Mouse (Mus musculus) brain, embryonic 18.5 days (tissue): ENCODE measurements at regions not wholly inside any gene's neighbourhood (a gene's known extent, or its start where the extent isn't known, plus 50 kb on each side); places are given as distances from the start of the nearest gene placed in this dataset.

Experiments used
- DNase-seq: peaks from one replicate; pipeline ENCODE4 v3.0.0-alpha.2; 2012; ENCODE audit warnings: low read depth, low spot score

DNA sequence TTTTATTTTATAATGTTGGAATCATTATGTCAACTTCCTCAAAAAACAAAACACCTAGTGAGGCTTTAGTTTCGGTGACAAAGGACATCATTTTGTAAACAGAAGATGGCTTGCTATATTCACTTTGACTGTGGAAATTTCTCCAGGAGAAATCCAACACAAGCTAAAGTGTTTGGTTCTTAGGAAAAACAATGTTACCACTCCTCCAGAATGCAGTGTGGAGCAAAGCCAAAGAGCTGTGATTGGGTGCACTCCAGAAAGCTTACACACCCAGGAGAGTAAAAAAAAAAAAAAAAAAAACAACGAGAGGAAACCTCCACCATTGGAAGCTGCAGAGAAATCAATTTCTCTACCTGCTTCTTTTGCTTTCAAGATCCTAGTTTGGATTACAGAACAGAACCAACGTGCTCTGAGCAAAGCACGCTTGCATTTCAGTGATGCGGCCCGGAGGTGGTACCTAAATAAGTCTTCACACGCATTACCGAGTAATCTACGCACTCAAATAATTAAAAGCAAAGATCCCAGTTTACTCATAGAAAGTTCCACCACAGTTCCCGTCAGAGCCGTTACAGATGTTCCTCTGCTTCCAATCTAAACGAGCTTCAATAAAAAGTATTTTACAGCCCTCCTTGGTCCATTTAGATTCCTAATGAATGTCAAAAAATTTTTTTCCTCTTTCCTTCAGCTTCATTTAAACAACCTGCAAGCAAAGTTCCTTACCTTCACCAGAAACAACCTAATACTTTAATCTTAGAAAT is 199.5 kb upstream of the Gk2 start:
- no peak for DNase-seq

- DNase-seq: no peak
These were observed 198.4 kb upstream of the Gk2 start for GRCm38 (mm10) chr5:97655266-97655665.

DNA sequence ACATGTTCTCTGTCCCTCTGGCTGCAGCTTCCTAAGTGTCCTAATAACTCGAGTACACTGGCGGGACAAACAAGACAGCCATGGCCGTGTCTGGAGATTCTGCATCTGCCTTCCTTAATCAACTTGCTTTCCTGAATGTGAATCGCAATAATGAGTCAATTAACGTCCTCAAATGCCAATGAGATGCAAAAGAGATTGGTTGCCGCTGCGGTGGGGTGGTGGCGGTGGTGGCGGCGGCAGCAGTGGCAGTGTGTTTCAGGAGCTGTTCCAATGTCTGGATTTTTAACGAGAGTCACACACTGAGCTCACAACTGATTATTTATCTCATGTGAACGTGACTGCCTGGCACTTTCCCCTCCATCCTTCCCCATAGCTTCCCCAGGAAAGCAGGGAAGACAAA is 197.6 kb upstream of the Gk2 start:
- DNase-seq: no peak

GRCm38 (mm10) chr5:97642251-97642650 is 185.4 kb upstream of the Gk2 start:
- DNase-seq: no peak

- no peak for DNase-seq
These were observed 184.8 kb upstream of the Gk2 start for GRCm38 (mm10) chr5:97641646-97642045.

- no peak for DNase-seq
These were observed 179.5 kb upstream of the Gk2 start for GRCm38 (mm10) chr5:97636357-97636756.

GRCm38 (mm10) chr5:97633766-97634165 is 176.9 kb upstream of the Gk2 start:
- no peak for DNase-seq

DNA sequence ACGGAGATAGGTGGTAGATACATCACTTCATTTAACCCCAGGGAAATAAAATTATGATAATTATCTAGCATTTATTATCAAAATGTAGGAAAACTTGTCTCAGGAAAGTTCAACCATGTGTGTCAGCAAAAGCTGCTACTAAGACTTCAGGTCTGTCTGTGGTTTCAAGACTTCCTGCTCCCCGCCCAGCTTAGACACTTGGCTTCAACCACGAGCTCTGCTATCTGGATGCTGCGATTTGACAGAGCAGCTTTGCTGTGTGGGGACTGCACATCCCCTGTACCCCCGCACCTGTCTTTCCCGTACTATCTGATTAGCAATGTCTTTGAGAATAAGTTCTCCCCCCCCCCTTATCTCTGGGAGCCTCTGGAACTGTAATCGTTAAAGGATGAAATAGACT is 176.0 kb upstream of the Gk2 start:
- no peak for DNase-seq

GRCm38 (mm10) chr5:97625200-97625599 is 168.4 kb upstream of the Gk2 start:
- no peak for DNase-seq

GRCm38 (mm10) chr5:97619890-97620289 is 163.1 kb upstream of the Gk2 start:
- no peak for DNase-seq

DNA sequence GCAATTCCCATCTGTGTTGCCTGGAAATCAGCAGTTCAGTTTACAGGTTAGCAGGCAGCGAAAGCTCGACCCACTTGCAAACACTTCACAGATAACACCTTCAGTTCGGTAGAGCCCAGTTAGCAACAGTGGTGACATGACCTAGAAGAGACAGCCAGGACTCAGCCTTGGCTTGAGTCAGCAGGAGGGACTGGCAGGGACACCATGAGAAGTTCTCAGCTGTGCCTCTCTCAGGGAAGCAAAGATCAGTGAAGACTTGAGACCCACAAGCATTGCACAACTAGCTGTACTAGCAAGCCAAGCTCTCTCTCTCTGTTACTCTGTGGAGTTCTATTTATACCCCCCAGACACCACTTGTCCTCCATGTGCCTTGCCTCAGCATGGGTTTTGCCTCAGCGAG is 161.6 kb upstream of the Gk2 start:
- DNase-seq: no peak

GRCm38 (mm10) chr5:97602176-97602575 is 145.4 kb upstream of the Gk2 start:
- no peak for DNase-seq

GRCm38 (mm10) chr5:97601384-97601783 is 144.6 kb upstream of the Gk2 start:
- no peak for DNase-seq

- no peak for DNase-seq
These were observed 141.9 kb upstream of the Gk2 start for GRCm38 (mm10) chr5:97598741-97599140.

DNA sequence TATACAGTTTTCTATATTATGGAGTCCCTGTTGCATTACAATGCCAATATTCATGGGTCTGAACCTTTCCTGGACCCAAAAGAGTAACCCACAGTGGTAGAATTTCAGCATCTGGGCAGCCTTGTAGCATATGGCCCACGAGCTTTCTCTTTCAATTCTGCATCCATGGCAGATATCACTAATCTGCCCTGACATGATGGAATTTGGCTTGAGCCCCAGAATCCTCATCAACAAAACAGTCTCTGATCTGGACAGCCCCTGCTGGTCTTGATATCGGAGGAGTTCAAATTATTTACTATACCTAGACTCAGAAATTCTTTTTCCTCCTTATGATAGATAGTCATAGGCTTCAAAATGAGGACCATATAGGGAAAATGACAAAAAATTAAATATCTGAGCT is 139.1 kb upstream of the Gk2 start:
- DNase-seq: no peak

DNA sequence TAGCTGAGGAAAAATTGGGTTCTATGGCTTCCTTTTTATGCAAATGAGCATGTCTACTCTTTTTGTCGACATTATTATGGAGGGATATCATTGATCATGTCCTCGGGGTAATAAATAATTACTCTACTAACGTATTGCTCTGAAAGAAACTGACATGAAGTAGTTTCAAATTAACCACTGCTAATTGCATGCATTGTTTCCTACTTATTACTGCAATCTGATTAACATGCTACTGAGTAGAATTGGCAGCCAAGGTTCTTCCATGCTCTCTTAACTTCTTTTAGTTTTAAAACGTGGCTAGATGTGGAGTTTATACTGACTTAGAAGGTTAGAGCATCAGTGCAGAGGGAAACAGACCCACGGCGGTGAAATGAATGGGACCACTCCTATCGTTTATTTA is 137.3 kb upstream of the Gk2 start:
- DNase-seq: no peak

DNA sequence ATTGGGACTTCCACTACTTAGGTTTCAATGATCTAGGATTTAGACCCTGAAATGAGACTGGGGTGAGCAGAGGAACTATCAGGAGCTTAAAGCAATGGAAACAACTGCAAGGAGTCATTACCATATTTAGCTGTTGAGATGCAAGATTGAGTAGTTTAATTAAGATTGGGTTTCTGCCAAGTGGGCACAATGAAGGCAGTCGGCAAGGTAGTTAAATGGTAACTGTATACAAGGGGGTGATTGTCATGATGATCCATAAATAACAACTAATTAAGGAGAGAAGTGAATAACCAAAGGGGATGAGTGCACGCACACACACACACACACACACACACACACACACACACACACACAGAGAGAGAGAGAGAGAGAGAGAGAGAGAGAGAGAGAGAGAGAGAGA is 125.7 kb upstream of the Gk2 start:
- no peak for DNase-seq

DNA sequence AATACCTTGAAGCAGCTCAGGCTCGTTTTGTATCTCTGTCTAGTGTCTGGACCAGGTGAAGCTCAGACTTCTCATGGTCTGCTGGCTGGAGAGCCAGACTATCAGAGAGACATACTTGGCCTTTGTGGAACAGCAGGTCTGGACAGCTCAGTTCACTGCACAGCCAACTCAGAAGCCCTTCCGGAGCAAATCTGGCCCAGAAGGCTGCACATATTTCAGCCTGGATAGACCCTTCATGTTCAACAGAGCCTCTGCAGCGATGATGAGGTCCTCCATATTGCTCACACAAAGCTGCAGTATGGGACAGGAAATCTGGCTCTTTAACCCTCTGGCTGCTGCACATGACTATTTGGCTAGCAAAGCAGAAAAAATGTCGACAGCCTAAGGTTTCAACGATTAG is 108.7 kb upstream of the Gk2 start:
- DNase-seq: peak; percentile 12

- peak; percentile 60 for DNase-seq
These were observed 106.9 kb upstream of the Gk2 start for GRCm38 (mm10) chr5:97563724-97564123.

GRCm38 (mm10) chr5:97554274-97554673 is 97.5 kb upstream of the Gk2 start:
- DNase-seq: peak; percentile 8

- no peak for DNase-seq
These were observed 96.3 kb upstream of the Gk2 start for GRCm38 (mm10) chr5:97553122-97553521.

DNA sequence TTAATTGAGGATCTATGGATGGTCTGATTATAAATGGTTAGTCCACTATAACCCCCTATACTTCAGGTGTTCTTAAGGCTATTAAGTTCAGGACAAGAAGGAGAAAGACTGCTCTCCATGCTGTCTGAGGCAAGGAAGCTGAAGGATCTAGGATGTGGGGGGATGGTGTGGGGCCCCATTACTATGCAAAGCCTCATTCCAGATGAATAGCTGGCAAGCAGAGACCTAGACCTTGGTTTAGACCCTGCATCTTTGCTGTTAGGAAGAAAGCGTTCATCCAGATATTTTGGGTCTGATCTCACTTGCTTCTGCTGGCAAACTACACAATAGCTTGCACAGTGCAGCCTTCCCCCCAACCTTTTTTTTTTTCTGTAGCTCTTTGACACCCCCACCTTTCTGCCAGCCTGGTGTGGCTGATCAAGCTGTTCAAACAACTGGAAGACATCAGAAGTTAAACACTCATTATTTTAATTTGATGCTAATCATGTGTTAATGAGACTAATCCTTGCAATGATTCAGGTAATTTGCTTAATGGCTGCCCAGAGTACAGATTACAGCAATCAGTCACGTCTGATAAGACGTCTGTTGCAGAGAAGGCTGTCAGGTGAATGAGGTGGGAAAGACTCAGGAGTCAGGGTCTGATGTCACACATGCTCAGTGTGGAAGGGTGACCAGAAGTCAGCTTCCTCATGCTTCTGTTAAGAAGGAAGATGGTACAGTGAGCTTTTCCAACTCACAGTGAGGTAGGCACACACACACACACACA is 80.9 kb upstream of the Gk2 start:
- peak; percentile 10 for DNase-seq

GRCm38 (mm10) chr5:97533733-97534132 is 76.9 kb upstream of the Gk2 start:
- no peak for DNase-seq
